In the genomic region with DNA sequence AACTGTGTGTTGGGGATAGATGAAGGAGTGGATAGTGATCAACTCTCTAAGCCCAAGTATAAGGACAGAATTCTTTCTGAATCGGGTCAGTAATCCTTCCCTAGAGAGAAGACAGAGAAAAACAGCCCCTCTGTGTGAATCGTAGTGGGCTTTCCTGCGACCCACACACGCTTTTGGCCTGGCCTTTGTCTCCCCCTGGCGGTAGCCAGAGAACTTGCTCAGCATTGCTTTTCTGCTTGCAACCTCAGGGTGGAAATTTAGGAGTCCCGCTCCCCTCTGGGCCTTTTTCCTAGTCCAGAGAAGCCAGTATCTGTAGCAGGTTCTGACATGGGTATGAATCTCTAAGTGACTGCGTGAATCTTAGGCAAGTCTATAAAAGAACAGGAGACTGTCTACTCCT, we compare ENCODE assay signal across 9 mouse cellular contexts. TPM values are rescaled to one million over a fixed set of nuclear protein-coding genes. Genes with fewer than 3 reads are reported as not detected.
DNase-seq lines count a peak whose midpoint lies in the region; ATAC-seq lines count a peak whose summit lies in the region.
"Had no signal": no experiment of that assay in that cellular context is flagged by ENCODE, and none has a peak within 500 bp of the region (broad histone marks: within the 10 kb centered on the region; RNA-seq: fewer than 3 reads in every experiment).

No protein-coding gene starts in this region.

- peaks cover 44% of the 10 kb centered on the region for H3K4me1 ChIP-seq in heart, embryonic 10.5 days
- peaks cover 14% of the 10 kb centered on the region for H3K4me1 ChIP-seq in hindbrain, embryonic 14.5 days (replicated peaks; ENCODE audit: control insufficient read depth, insufficient read depth, low read length)

- 2% methylated on average over 7 of the region's 7 CpGs for WGBS in heart, embryonic 10.5 days
- WGBS in hindbrain, embryonic 14.5 days, result 1% methylated on average over 7 of the region's 7 CpGs

- no peak overlapping the region for H3K4me3 ChIP-seq in heart, embryonic 10.5 days
- H3K4me3 ChIP-seq in hindbrain, embryonic 14.5 days (replicated peaks; ENCODE audit: low read length), result no peak overlapping the region

- H3K9me3 ChIP-seq in heart, embryonic 10.5 days, result no peaks in the 10 kb centered on the region
- no peaks in the 10 kb centered on the region for H3K9me3 ChIP-seq in hindbrain, embryonic 14.5 days (ENCODE audit: control insufficient read depth, low read length)

- no peak overlapping the region for H3K9ac ChIP-seq in hindbrain, embryonic 14.5 days

- 0 out of 2 replicates have a peak, but pooled peaks cover under 1% of the 10 kb centered on the region for H3K36me3 ChIP-seq in heart, embryonic 10.5 days
- H3K36me3 ChIP-seq in hindbrain, embryonic 14.5 days (replicated peaks; ENCODE audit: control insufficient read depth, insufficient read depth), result no peaks in the 10 kb centered on the region

- peak; percentile 59 to 80 for DNase-seq in heart, adult 18-20 months
- no peak for DNase-seq in heart, embryonic 10.5 days (ENCODE audit: low spot score)
- DNase-seq in 3T3-L1 (ENCODE audit: low read depth, low spot score), result peak; percentile 69
- peak; percentile 38 for DNase-seq in Muller cell, postnatal 12 days (ENCODE audit: inconsistent ontology term)
- DNase-seq in embryo, embryonic 9.5 days (ENCODE audit: extremely low spot score), result peak; percentile 79
- peak; percentile 78 for DNase-seq in hindbrain, embryonic 14.5 days (ENCODE audit: low spot score)
- peak; percentile 50 for DNase-seq in lung, postnatal 36 days
- DNase-seq in thymus, postnatal 0 days (ENCODE audit: low spot score), result peak; percentile 81

- H3K4me2 ChIP-seq in hindbrain, embryonic 14.5 days (replicated peaks), result no peak overlapping the region; the same call in 1 of the 2 replicates

- peaks cover 79% of the 10 kb centered on the region for H3K27me3 ChIP-seq in heart, embryonic 10.5 days (ENCODE audit: insufficient read depth, poor library complexity, severe bottlenecking)
- H3K27me3 ChIP-seq in hindbrain, embryonic 14.5 days (ENCODE audit: control insufficient read depth, insufficient read depth, low read length), result peaks cover 95% of the 10 kb centered on the region

- ATAC-seq in hindbrain, embryonic 14.5 days (ENCODE audit: low FRiP score), result no peak

- H3K27ac ChIP-seq in heart, embryonic 10.5 days, result no peak overlapping the region
- no peak overlapping the region for H3K27ac ChIP-seq in hindbrain, embryonic 14.5 days

RNA-seq across cellular contexts. Expression of a gene that starts 0.9 kb away (rescaled TPM):
- 10 to 100 TPM; 20.5 to 21.1 TPM for total RNA-seq in heart, adult 18-20 months (2021)
- 19.9 and 44.8 TPM in 2 replicates for polyA plus RNA-seq in heart, embryonic 10.5 days (2016; fragmentation: Nextera tagmentation; extraction: Ambion mirVana)
- 0.59 and 1.3 TPM in 2 replicates for polyA plus RNA-seq in hindbrain, embryonic 14.5 days (2014; fragmentation: Nextera tagmentation; extraction: Ambion mirVana)
- polyA plus RNA-seq in thymus, postnatal 0 days (2015; fragmentation: Nextera tagmentation; extraction: Ambion mirVana), result 1.9 and 2.3 TPM in 2 replicates

RNA-seq across cellular contexts. Expression of a gene that starts 1.7 kb away (rescaled TPM):
- 1 to 10 TPM; 1.4 to 1.5 TPM for total RNA-seq in heart, adult 18-20 months (2021)
- polyA plus RNA-seq in heart, embryonic 10.5 days (2016; fragmentation: Nextera tagmentation; extraction: Ambion mirVana), result 0.70 and 1.4 TPM in 2 replicates
- polyA plus RNA-seq in hindbrain, embryonic 14.5 days (2014; fragmentation: Nextera tagmentation; extraction: Ambion mirVana), result 0.04 and 0.07 TPM in 2 replicates
- polyA plus RNA-seq in thymus, postnatal 0 days (2015; fragmentation: Nextera tagmentation; extraction: Ambion mirVana), result not detected in 2 replicates
- polyA plus RNA-seq: liver, embryonic 16.5 days had no signal

RNA-seq across cellular contexts. Expression of a gene that starts 8.2 kb away (rescaled TPM):
- total RNA-seq in heart, adult 18-20 months (2021), result 10 to 100 TPM; 75.2 to 84.3 TPM
- polyA plus RNA-seq in heart, embryonic 10.5 days (2016; fragmentation: Nextera tagmentation; extraction: Ambion mirVana), result 243 and 267 TPM in 2 replicates
- 57.7 and 59.6 TPM in 2 replicates for polyA plus RNA-seq in hindbrain, embryonic 14.5 days (2014; fragmentation: Nextera tagmentation; extraction: Ambion mirVana)
- 26.4 and 30.8 TPM in 2 replicates for polyA plus RNA-seq in thymus, postnatal 0 days (2015; fragmentation: Nextera tagmentation; extraction: Ambion mirVana)

RNA-seq across cellular contexts. Expression of a gene that starts 38.4 kb away (rescaled TPM):
- total RNA-seq in heart, adult 18-20 months (2021), result 1 to 10 TPM; 6.2 TPM
- 42.2 and 54.0 TPM in 2 replicates for polyA plus RNA-seq in heart, embryonic 10.5 days (2016; fragmentation: Nextera tagmentation; extraction: Ambion mirVana)
- 6.8 and 7.8 TPM in 2 replicates for polyA plus RNA-seq in hindbrain, embryonic 14.5 days (2014; fragmentation: Nextera tagmentation; extraction: Ambion mirVana)
- polyA plus RNA-seq in thymus, postnatal 0 days (2015; fragmentation: Nextera tagmentation; extraction: Ambion mirVana), result 23.4 and 29.9 TPM in 2 replicates
